Mouse (Mus musculus) cerebellum, adult 2 months (tissue): Measurements from ENCODE around the gene Kcnip3. TPM values are rescaled to one million over a fixed set of nuclear protein-coding genes. Genes with fewer than 3 reads are reported as not detected.
A peak's percentile ranks its signal among the peaks of the same experiment; 100 is the strongest.

Experiments used
- DNase-seq, 2 experiments: peaks; one replicate each; pipeline ENCODE4 v3.0.0; 2021
- H3K27ac ChIP-seq: fragments of 200-500 bp; 2 replicates; pipeline ENCODE4 v1.5.1; 2012; ENCODE audit warnings: low read length, control low read depth, inconsistent platforms; ENCODE audit not compliant: insufficient read depth
- H3K27me3 ChIP-seq: fragments of 200-500 bp; 2 replicates; pipeline ENCODE4 v1.6.1; 2012; ENCODE audit warnings: inconsistent platforms, mild to moderate bottlenecking, low read length, moderate library complexity; ENCODE audit not compliant: control insufficient read depth, insufficient read depth
- H3K4me1 ChIP-seq: fragments of 200-500 bp; 2 replicates; pipeline ENCODE4 v1.6.1; 2011; ENCODE audit warnings: low read length; ENCODE audit not compliant: control insufficient read depth, insufficient read depth
- H3K4me3 ChIP-seq: fragments of 200-500 bp; replicated peaks from 2 replicates; pipeline ENCODE3; 2011; ENCODE audit warnings: mild to moderate bottlenecking, low read depth, low read length, control low read depth; ENCODE audit not compliant: insufficient read depth
- CTCF ChIP-seq: fragments of 200-500 bp; IDR thresholded peaks from 2 replicates; pipeline ENCODE4 v1.5.1; 2011; ENCODE audit warnings: low read depth, mild to moderate bottlenecking, control low read depth, low read length, moderate library complexity, borderline replicate concordance; ENCODE audit not compliant: insufficient read depth
- POLR2A ChIP-seq: fragments of 200-500 bp; IDR thresholded peaks from 2 replicates; pipeline ENCODE4 v1.6.1; 2011; ENCODE audit warnings: low read length, control low read depth, borderline replicate concordance; ENCODE audit not compliant: insufficient read depth
- WGBS: fragments of 180-500 bp; shearing (Covaris S2); methylation state at CpG from one replicate; pipeline ENCODE4 v1.1.7; 2018; 5-methylcytosine and 5-hydroxymethylcytosine counted together
- polyA plus RNA-seq: library from polyadenylated mRNA; depleted of rRNA; stranded (reverse); fragments of >200 nt; gene quantifications from 2 replicates; pipeline ENCODE4 v1.2.3, GENCODE M21; 2012

The Kcnip3 gene
- polyA plus RNA-seq, 1 experiment, result 81.6 TPM

DNA sequence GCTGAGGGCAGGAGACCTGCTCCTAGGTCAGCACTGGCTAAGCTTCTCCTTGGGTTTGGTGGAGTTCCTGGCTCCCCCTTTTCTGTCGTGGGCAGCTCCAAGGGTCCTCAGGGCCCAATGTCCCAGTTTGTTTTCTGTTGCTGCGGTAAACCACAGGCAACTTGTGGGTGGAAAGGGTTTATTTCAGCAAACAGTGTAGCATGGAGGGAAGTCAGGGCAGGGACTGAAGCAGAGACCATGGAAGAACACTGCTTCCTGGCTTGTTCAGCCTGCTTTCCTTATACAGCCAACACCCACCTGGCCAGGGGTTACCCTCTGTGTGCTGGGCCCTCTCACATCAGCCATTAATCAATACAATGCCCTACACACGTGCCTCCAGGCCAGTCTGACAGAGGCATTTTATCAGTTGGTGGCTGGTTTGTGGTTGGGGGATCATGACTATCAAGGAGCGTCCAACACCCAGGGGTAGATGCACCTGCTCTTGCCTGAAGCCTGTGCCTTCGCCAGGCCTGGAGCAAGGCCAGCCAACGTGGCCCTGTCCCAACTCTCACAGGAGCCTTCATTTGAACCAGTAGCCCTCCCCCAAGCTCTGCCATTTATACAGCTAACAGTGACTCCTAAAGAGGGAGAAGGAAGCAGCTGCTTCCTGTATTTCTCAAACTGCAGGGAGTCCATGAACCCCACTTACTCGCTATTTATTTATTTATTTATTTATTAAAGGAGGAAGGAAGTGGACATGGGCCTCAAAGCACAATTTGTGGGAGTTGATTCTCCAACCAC lies 2.2 kb upstream of the Kcnip3 start:
- peaks cover 40% of the 10 kb centered on the region for H3K4me1 ChIP-seq
- 24% methylated on average over 7 of the region's 7 CpGs for WGBS
- no peak for TF ChIP-seq CTCF
- TF ChIP-seq POLR2A, result no peak
- no peak overlapping the region for H3K4me3 ChIP-seq
- DNase-seq, result peak; percentile 89 to 93
- H3K27me3 ChIP-seq, result no peaks in the 10 kb centered on the region
- H3K27ac ChIP-seq, result peak overlapping the region; percentile 31

DNA sequence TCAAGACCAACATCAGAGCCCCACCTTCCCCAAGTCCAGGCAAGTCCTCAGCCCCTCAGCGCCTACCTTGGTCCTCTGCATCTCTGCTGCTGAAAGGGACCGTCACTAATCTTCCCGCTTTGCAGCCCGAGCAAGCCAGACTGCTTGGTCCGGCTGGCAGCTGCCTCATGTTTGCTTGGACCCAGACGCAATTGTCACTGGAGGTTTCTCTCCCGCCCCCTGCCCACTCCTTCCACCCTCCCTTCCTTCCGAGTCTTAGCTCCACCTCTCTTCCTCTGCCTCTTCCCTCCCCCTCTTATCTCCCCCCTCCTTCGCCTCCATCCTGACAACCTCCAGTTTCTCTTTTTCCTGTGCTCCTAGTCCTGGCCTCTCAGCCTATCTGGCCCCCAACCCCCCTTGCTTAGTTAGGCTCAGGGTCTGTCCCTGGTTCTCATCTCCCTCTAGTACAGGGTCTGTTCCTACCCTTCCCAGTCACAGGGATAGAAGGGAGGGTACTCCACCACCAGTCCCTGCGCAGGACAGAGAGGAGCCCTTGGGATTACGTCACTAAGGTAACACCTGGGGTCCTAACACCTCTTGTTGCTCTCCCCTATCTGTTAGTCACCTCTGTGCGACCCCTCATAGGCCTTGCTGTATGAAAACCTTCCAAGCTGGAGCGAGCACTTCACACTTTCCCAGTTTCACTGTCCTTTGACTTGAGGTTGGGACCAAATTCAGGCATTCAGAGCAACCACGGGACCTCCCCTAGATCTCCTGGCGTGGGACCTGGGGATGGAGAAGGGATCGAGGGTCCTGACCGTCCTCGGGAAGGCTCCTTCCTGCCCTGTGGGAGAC lies 505 bp downstream of the Kcnip3 start:
- under 1% methylated on average over 18 of the region's 18 CpGs for WGBS
- peaks cover 64% of the 10 kb centered on the region for H3K4me1 ChIP-seq
- no peaks in the 10 kb centered on the region for H3K27me3 ChIP-seq
- peak; percentile 86 to 89 for DNase-seq
- no peak for TF ChIP-seq CTCF
- peak; percentile 98 for TF ChIP-seq POLR2A
- H3K27ac ChIP-seq, result peak overlapping the region; percentile 90
- peak overlapping the region; percentile 85 for H3K4me3 ChIP-seq

DNA sequence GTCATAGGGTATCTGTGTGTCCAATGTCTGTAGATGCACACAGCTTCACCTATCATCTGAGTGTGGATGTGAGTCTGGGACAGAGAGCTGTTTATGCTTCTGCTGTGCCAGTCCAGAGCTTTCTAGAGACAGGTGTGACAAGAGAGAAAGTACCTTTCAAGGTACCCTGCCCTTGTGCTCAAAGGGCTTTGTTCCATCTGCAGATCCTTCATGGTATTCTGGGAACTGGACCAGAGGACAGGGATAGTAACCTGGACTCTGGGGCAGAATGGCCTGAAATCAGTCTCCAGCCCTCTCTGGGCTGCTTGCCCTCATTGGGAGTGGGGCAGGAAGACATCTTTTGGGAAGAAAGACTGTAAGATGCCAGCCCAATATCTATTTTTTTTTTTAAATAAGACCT lies 1.8 kb downstream of the Kcnip3 start:
- H3K27ac ChIP-seq, result peak overlapping the region; percentile 90

DNA sequence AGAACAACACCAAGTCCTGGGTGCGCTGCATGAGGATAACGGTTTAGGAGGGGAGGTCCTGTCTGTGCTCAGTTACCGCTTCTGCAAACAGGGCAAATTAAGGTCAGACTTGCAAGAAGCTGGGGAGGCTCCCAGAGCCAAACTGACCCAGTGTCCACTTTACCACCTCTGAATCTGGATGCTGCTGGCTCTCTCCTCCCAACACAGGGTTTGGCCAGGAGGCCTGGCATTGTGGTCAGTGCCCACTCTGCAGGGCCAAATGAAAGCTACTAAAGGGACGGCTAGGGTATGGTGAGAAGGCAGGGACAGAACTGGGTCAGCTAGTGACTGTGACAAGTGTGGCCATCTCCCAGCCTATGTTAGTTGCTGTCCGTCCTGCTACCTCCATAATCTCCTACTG lies 2.6 kb downstream of the Kcnip3 start:
- H3K4me1 ChIP-seq, result peaks cover 56% of the 10 kb centered on the region
- H3K27me3 ChIP-seq, result no peaks in the 10 kb centered on the region
- H3K27ac ChIP-seq, result peak overlapping the region; percentile 90
- 23% methylated on average over 5 of the region's 5 CpGs for WGBS
- TF ChIP-seq CTCF (no peak), POLR2A (no peak)
- DNase-seq, result peak; percentile 51 to 57
- H3K4me3 ChIP-seq, result peak overlapping the region; percentile 85

More for the DNA sequence above, 1.8 kb downstream of the Kcnip3 start:
- H3K27me3 ChIP-seq, result no peaks in the 10 kb centered on the region
- peak; percentile 61 to 71 for DNase-seq
- TF ChIP-seq POLR2A, result no peak
- H3K4me1 ChIP-seq, result peaks cover 63% of the 10 kb centered on the region
- peak overlapping the region; percentile 85 for H3K4me3 ChIP-seq

DNA sequence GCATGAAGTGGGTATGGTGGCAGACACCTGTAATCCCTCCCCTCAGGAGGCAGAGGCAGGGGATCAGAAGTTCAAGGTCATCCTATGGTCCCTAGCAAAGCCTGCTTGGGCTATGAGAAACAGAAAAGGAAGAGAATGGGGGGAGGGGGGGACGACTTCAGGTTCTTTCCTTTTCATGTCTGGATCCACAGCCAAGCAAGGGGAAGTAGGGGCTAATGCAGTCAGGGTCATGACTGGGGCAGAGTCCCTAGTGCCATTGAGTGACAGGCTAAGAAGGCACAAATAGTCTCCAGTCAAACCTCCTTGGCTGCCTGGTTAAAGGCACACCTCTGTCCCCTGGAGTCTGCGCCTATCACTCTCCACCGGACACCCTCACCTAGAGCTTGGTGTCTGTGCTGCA lies 3.1 kb downstream of the Kcnip3 start:
- 30% methylated on average over 3 of the region's 3 CpGs for WGBS
- no peak for TF ChIP-seq CTCF
- no peak for TF ChIP-seq POLR2A
- peaks cover 52% of the 10 kb centered on the region for H3K4me1 ChIP-seq
- H3K4me3 ChIP-seq, result peak overlapping the region; percentile 85
- peak overlapping the region; percentile 90 for H3K27ac ChIP-seq
- no peaks in the 10 kb centered on the region for H3K27me3 ChIP-seq
- no peak for DNase-seq

DNA sequence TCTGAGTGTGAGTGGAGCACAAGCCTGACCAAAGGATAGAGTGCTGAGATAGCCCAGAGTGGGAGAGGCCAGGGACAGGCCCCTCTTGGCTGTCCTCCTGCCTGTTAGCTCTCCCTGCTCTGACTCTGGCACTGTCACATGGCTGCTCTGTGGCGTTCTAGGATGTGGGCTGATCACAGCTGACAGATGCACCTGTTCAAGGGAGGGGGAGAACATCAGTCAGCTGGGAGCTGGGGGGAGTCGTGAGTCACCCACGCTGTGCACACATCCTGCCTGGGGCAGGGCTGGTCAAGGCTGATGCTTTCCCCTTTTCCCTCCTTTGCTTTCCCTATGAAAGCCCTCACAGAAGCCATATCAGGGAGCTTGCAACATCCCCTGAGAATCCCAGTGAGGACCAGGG lies 3.6 kb downstream of the Kcnip3 start:
- DNase-seq, result peak; percentile 46 to 53
- no peaks in the 10 kb centered on the region for H3K27me3 ChIP-seq
- WGBS, result 8% methylated on average over 3 of the region's 3 CpGs
- peak overlapping the region; percentile 90 for H3K27ac ChIP-seq
- H3K4me3 ChIP-seq, result peak overlapping the region; percentile 85
- TF ChIP-seq CTCF (no peak), POLR2A (no peak)
- peaks cover 50% of the 10 kb centered on the region for H3K4me1 ChIP-seq

DNA sequence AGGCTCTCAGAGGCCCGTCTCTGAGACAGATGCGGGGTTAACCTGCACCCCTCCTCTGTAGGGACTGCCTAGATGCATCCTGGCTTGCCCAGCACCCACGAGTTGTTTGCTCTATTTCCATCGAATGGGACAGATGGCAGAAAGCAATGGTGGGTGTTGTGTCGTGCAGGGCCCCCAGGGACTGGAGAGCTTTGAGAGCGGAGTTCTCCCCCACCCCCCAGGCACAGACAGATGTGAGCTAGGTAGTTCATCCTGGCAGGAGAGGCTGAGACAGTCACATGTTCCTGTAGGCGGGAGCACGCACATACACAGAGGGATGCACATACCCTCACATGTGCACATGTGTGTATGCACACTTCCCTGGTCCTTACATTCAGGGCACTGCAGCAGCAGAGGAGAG lies 4.8 kb downstream of the Kcnip3 start:
- no peak for DNase-seq
- no peak for TF ChIP-seq CTCF
- Histone ChIP-seq H3K4me3 (peak overlapping the region; percentile 43), H3K27me3 (no peaks in the 10 kb centered on the region), H3K4me1 (peaks cover 50% of the 10 kb centered on the region), H3K27ac (peak overlapping the region; percentile 90; the same call in 1 of the 2 replicates)
- WGBS, result 28% methylated on average over 8 of the region's 8 CpGs

DNA sequence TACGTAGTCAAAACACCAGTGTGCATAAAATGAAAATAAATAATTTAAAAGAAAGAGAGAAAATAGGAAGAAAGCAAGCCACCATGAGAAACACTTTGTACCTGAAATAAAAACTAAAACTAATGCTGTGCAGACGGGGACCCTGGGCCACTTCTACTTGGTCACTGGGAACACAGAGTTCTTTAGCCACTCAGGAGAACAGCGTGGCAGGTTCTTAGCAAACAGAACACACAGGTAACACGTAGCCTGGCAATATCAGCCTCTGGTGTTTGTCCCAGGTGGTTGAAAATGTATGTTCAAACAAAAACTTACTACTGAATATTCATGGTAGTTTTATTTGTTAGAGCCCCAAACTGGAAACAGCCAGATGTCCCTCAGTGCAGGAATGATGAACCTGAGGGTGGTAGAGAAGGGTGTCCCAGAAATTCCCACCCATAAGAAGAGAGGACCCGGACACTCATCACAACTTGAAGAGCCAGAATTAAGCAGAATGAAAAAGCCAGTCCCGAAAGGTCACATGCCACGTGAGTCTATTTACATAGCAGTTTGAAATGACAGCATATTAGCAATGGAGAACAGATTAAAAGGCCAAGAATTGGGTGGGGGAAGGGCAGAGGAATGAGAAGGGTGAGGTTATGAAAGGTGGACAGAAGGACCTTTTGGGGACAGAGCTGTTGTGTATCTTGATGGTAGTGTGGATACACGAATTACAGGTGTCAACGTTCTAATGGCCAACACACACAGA lies 7.3 kb downstream of the Kcnip3 start:
- no peak for DNase-seq
- Histone ChIP-seq H3K4me1 (peaks cover 65% of the 10 kb centered on the region), H3K27ac (no peak overlapping the region), H3K27me3 (no peaks in the 10 kb centered on the region), H3K4me3 (no peak overlapping the region)
- WGBS, result 73% methylated on average over 9 of the region's 9 CpGs
- TF ChIP-seq POLR2A (no peak), CTCF (no peak)
